Mouse (Mus musculus) lung, adult 10 weeks (tissue): ENCODE data around the gene Usp54. TPM values are rescaled to one million over a fixed set of nuclear protein-coding genes. Genes with fewer than 3 reads are reported as not detected.

Experiments used
- polyA plus RNA-seq: library from polyadenylated mRNA; stranded (reverse); fragments of 350-450 nt; fragmentation: Illumina TruSeq; extraction: RNeasy Lipid Tissue Mini Kit (QIAGEN cat#74804); gene quantifications from one replicate; pipeline ENCODE4 v1.2.3, GENCODE M21; 2014; ENCODE audit warnings: low read depth, low replicate concordance; ENCODE audit not compliant: insufficient read depth

Usp54 gene
- 7.0 TPM for polyA plus RNA-seq

GRCm38 (mm10) chr14:20640644-20641437 lies at the start of gene Usp54:
Gene Usp54, minus strand, starts transcription at chr14:20641063.

DNA sequence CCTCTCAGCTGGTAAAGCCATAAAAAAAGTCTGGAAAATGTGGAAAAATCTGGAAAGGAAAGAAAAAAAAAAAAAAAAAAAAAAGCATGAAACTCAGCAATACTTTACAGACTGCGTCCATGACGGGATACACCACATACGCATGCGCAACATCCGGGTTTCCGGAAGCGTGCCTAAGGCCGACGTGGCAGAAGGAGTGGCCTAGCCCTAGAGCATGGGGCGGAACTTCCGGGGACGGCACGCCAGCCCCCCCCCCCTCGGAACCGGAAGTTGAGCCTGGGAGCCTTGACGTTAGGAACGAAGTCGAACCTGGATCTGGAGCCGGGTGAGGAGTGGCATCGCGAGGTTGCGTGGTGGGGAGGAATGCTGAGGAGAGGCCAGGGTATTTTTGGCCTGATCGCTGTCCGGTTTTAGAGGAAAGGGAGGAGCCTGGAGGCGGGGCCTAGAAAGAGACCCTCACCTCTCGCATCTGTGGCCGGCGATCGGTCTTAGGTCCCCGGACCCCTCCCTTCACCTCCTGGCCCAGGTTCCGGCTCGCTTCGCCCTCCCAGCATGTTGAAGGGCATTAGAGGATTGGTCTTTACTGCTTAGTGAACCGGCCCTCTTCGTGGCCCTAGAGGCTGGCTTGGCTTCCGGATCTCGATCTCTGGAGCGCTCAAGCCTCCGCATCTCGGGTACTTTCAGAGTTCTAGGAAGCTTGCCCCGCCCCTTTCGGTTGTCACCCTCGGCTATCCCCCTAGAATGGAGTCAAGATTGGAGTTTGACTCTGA lies 33.4 kb upstream of the Usp54 start, which contains the start of gene Sec24c:
Gene Sec24c (plus strand): TSS at position 245 of the 770 bp plus-strand sequence.

GRCm38 (mm10) chr14:20668154-20668810 lies 27.4 kb upstream of the Usp54 start, which contains the start of gene Synpo2l:
Gene Synpo2l, minus strand, starts transcription at chr14:20668354.

GRCm38 (mm10) chr14:20656361-20656760 lies 15.5 kb upstream of the Usp54 start, which contains the start of gene Myoz1:
Gene Myoz1, minus strand, starts transcription at chr14:20656540.

DNA sequence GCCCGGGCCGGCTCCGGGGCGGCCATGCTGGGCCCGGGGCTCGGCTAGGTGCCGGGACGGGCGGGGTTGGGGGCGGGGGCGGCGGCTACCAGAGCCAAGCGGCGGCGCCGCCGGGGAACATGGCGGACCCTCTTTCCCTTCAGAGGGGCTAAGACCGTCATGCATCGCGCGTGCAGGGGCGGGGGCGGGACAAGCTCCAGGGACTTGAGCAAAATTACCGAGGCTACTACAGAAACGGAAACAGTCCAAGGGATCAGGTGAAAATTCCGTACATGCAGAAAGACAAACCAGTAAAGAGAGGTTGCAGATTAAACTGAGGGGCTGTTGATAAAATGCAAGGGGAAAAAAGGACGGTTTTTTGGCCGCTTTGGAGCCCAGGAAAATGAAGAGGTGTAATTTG lies 94.4 kb downstream of the Usp54 start, which contains the start of gene Ppp3cb:
Gene Ppp3cb (minus strand): TSS at position 159 of the 400 bp plus-strand sequence.

Other genes with a start within 250 kb of the Usp54 start
- gene Mrps16, start 247.4 kb downstream of the Usp54 start, polyA plus RNA-seq, result 67.1 TPM
- gene Cfap70, start 188.8 kb downstream of the Usp54 start, polyA plus RNA-seq, result 3.1 TPM
- gene Anxa7, start 160.9 kb downstream of the Usp54 start, polyA plus RNA-seq, result 69.0 TPM
- gene Mss51, start 144.2 kb downstream of the Usp54 start, polyA plus RNA-seq, result 0.38 TPM
- gene Ppp3cb, start 94.5 kb downstream of the Usp54 start, polyA plus RNA-seq, result 27.9 TPM
- 0.24 TPM for gene Myoz1, start 15.5 kb upstream of the Usp54 start, polyA plus RNA-seq
- 0.87 TPM for gene Synpo2l, start 27.3 kb upstream of the Usp54 start, polyA plus RNA-seq
- 30.6 TPM for gene Sec24c, start 33.2 kb upstream of the Usp54 start, polyA plus RNA-seq
- 11.0 TPM for gene Fut11, start 53.9 kb upstream of the Usp54 start, polyA plus RNA-seq
- gene Chchd1, start 61.9 kb upstream of the Usp54 start, polyA plus RNA-seq, result 110 TPM
- 33.3 TPM for gene Zswim8, start 66.5 kb upstream of the Usp54 start, polyA plus RNA-seq
- 11.4 TPM for gene Ndst2, start 93.5 kb upstream of the Usp54 start, polyA plus RNA-seq
- gene Camk2g, start 153.0 kb upstream of the Usp54 start, polyA plus RNA-seq, result 13.8 TPM
- gene Plau, start 195.6 kb upstream of the Usp54 start, polyA plus RNA-seq, result 6.6 TPM